In genomic region chr5:50058421-50059286, GRCm38 (mm10) we compare ENCODE assay signal across 8 mouse cellular contexts. TPM values are rescaled to one million over a fixed set of nuclear protein-coding genes. Genes with fewer than 3 reads are reported as not detected.
DNase-seq lines count a peak whose midpoint lies in the region; ATAC-seq and TF ChIP-seq lines count a peak whose summit lies in the region.

Adgra3 (minus strand) TSS chr5:50059006.

- no peaks in the 10 kb centered on the region for H3K36me3 ChIP-seq in erythroblast, embryonic 14.5 days (ENCODE audit: control insufficient read depth)
- no peaks in the 10 kb centered on the region for H3K36me3 ChIP-seq in heart, embryonic 11.5 days (ENCODE audit: control insufficient read depth, insufficient read depth, low read length)
- no peaks in the 10 kb centered on the region for H3K36me3 ChIP-seq in kidney, embryonic 16.5 days (ENCODE audit: insufficient read depth, low read length)
- no peaks in the 10 kb centered on the region for H3K36me3 ChIP-seq in liver, embryonic 14.5 days (replicated peaks; ENCODE audit: control insufficient read depth, insufficient read depth, low read depth)
- no peaks in the 10 kb centered on the region for H3K36me3 ChIP-seq in neural tube, embryonic 12.5 days
- H3K36me3 ChIP-seq in thymus, adult 2 months (ENCODE audit: control insufficient read depth, insufficient read depth, low read length), result no peaks in the 10 kb centered on the region

- ATAC-seq in heart, embryonic 11.5 days (replicated peaks; ENCODE audit: insufficient number of reproducible peaks, low FRiP score, low TSS enrichment), result peak; percentile 93
- ATAC-seq in kidney, embryonic 16.5 days (ENCODE audit: low FRiP score, low TSS enrichment), result peak; percentile 94
- ATAC-seq in liver, embryonic 14.5 days (ENCODE audit: insufficient read depth), result peak; percentile 93
- ATAC-seq in neural tube, embryonic 12.5 days (ENCODE audit: low FRiP score, low read depth), result peak; percentile 84

- no peak for TF ChIP-seq EP300 in liver, embryonic 14.5 days (IDR thresholded peaks at IDR 0.05; ENCODE audit: low read depth)

- no peaks in the 10 kb centered on the region for H3K9me3 ChIP-seq in erythroblast, embryonic 14.5 days (ENCODE audit: control insufficient read depth, low read length)
- no peaks in the 10 kb centered on the region for H3K9me3 ChIP-seq in heart, embryonic 11.5 days (replicated peaks; ENCODE audit: control insufficient read depth, low read length)
- no peaks in the 10 kb centered on the region for H3K9me3 ChIP-seq in kidney, embryonic 16.5 days (ENCODE audit: low read length)
- H3K9me3 ChIP-seq in liver, embryonic 14.5 days (ENCODE audit: control insufficient read depth, low read length), result no peaks in the 10 kb centered on the region
- H3K9me3 ChIP-seq in neural tube, embryonic 12.5 days, result no peaks in the 10 kb centered on the region

- no peak for TF ChIP-seq POLR2A in bone marrow macrophage, adult 2 months (IDR thresholded peaks at IDR 0.05; ENCODE audit: borderline replicate concordance, low read depth, low read length)
- TF ChIP-seq POLR2A in thymus, adult 2 months (IDR thresholded peaks at IDR 0.05; ENCODE audit: control insufficient read depth, extremely low read depth, insufficient read depth, low read length, poor library complexity), result no peak

- peak within 1 kb of the TSS; percentile 97 for H3K9ac ChIP-seq in heart, embryonic 11.5 days (ENCODE audit: low read depth, low read length)
- H3K9ac ChIP-seq in kidney, embryonic 16.5 days (replicated peaks; ENCODE audit: low read length), result peak within 1 kb of the TSS; percentile 98
- H3K9ac ChIP-seq in liver, embryonic 14.5 days (replicated peaks), result peak within 1 kb of the TSS; percentile 75
- peak within 1 kb of the TSS; percentile 98 for H3K9ac ChIP-seq in neural tube, embryonic 12.5 days

- H3K4me2 ChIP-seq in heart, embryonic 11.5 days, result peak within 1 kb of the TSS; percentile 81
- H3K4me2 ChIP-seq in kidney, embryonic 16.5 days (replicated peaks; ENCODE audit: low read depth, low read length), result peak within 1 kb of the TSS; percentile 66
- H3K4me2 ChIP-seq in liver, embryonic 14.5 days (ENCODE audit: low read depth), result peak within 1 kb of the TSS; percentile 91
- H3K4me2 ChIP-seq in neural tube, embryonic 12.5 days (replicated peaks), result peak within 1 kb of the TSS; percentile 64

- H3K4me3 ChIP-seq in bone marrow macrophage, adult 2 months (ENCODE audit: insufficient read depth, low read length), result peak within 1 kb of the TSS; percentile 64
- peak within 1 kb of the TSS; percentile 86 for H3K4me3 ChIP-seq in erythroblast, embryonic 14.5 days (replicated peaks)
- peak within 1 kb of the TSS; percentile 94 for H3K4me3 ChIP-seq in heart, embryonic 11.5 days (ENCODE audit: low read depth, low read length)
- peak within 1 kb of the TSS; percentile 95 for H3K4me3 ChIP-seq in kidney, embryonic 16.5 days (ENCODE audit: low read length)
- peak within 1 kb of the TSS; percentile 57 to 75 for H3K4me3 ChIP-seq in liver, embryonic 14.5 days (ENCODE audit: insufficient read depth in 1 of 2, low read depth in 2 of 2, low read length in 2 of 2)
- peak within 1 kb of the TSS; percentile 97 for H3K4me3 ChIP-seq in neural tube, embryonic 12.5 days
- peak within 1 kb of the TSS; percentile 54 for H3K4me3 ChIP-seq in thymus, adult 2 months (ENCODE audit: control insufficient read depth, insufficient read depth, low read length)

- peaks cover 42% of the 10 kb centered on the region for H3K27me3 ChIP-seq in erythroblast, embryonic 14.5 days (ENCODE audit: control insufficient read depth)
- H3K27me3 ChIP-seq in heart, embryonic 11.5 days (ENCODE audit: control insufficient read depth, insufficient read depth, low read length), result no peaks in the 10 kb centered on the region
- no peaks in the 10 kb centered on the region for H3K27me3 ChIP-seq in kidney, embryonic 16.5 days (ENCODE audit: insufficient read depth, low read length)
- no peaks in the 10 kb centered on the region; the same call in 1 of the 2 replicates for H3K27me3 ChIP-seq in liver, embryonic 14.5 days (ENCODE audit: control insufficient read depth, insufficient read depth, low read length)
- H3K27me3 ChIP-seq in neural tube, embryonic 12.5 days (replicated peaks), result no peaks in the 10 kb centered on the region
- no peaks in the 10 kb centered on the region; the same call in 1 of the 2 replicates for H3K27me3 ChIP-seq in thymus, adult 2 months (ENCODE audit: control insufficient read depth, insufficient read depth, low read length)

- H3K4me1 ChIP-seq in bone marrow macrophage, adult 2 months (ENCODE audit: control insufficient read depth, insufficient read depth, low read length), result no peaks in the 10 kb centered on the region
- H3K4me1 ChIP-seq in erythroblast, embryonic 14.5 days (ENCODE audit: control insufficient read depth), result peaks cover 31% of the 10 kb centered on the region
- H3K4me1 ChIP-seq in heart, embryonic 11.5 days (ENCODE audit: control insufficient read depth, insufficient read depth, low read length), result peaks cover 14% of the 10 kb centered on the region
- peaks cover 31% of the 10 kb centered on the region for H3K4me1 ChIP-seq in kidney, embryonic 16.5 days (ENCODE audit: insufficient read depth, low read length)
- H3K4me1 ChIP-seq in liver, embryonic 14.5 days (replicated peaks; ENCODE audit: control insufficient read depth in 2 of 2, insufficient read depth in 2 of 2, low read length in 1 of 2), result peaks cover 0 to 16% of the 10 kb centered on the region in 2 experiments; a peak in 3 of 4 replicates
- peaks cover 18% of the 10 kb centered on the region for H3K4me1 ChIP-seq in neural tube, embryonic 12.5 days
- H3K4me1 ChIP-seq in thymus, adult 2 months (replicated peaks; ENCODE audit: control insufficient read depth, insufficient read depth, low read length), result peaks cover 4% of the 10 kb centered on the region; the same call in 1 of the 2 replicates

- peak; percentile 83 for DNase-seq in 416B (ENCODE audit: low read depth)
- peak; percentile 45 to 56 (median 50) for DNase-seq in liver, embryonic 14.5 days (ENCODE audit: low read depth in 3 of 3, low spot score in 3 of 3)
- peak; percentile 62 for DNase-seq in thymus, adult 2 months

- TF ChIP-seq CTCF in bone marrow macrophage, adult 2 months (IDR thresholded peaks at IDR 0.05; ENCODE audit: low read depth, low read length), result no peak
- TF ChIP-seq CTCF in liver, embryonic 14.5 days (IDR thresholded peaks at IDR 0.05; ENCODE audit: low read depth), result peak; percentile 26; the same call in 1 of the 2 replicates
- no peak for TF ChIP-seq CTCF in thymus, adult 2 months (IDR thresholded peaks at IDR 0.05; ENCODE audit: borderline replicate concordance, control insufficient read depth, extremely low read depth, insufficient read depth, low read length, poor library complexity)

- WGBS in heart, embryonic 11.5 days (ENCODE audit: insufficient replicate concordance), result under 1% methylated on average over 86 of the region's 113 CpGs
- under 1% methylated on average over 91 of the region's 113 CpGs for WGBS in kidney, embryonic 16.5 days
- 1% methylated on average over 101 of the region's 113 CpGs for WGBS in liver, embryonic 14.5 days (ENCODE audit: insufficient replicate concordance)
- under 1% methylated on average over 93 of the region's 113 CpGs for WGBS in neural tube, embryonic 12.5 days
- under 1% methylated on average over 113 of the region's 113 CpGs for WGBS in thymus, adult 2 months

- no peak within 1 kb of the TSS for H3K27ac ChIP-seq in bone marrow macrophage, adult 2 months (ENCODE audit: insufficient read depth, low read depth, low read length)
- peak within 1 kb of the TSS; percentile 80 for H3K27ac ChIP-seq in heart, embryonic 11.5 days (ENCODE audit: low read depth, low read length)
- H3K27ac ChIP-seq in kidney, embryonic 16.5 days (ENCODE audit: low read length), result peak within 1 kb of the TSS; percentile 79
- H3K27ac ChIP-seq in liver, embryonic 14.5 days, result no peak within 1 kb of the TSS
- H3K27ac ChIP-seq in neural tube, embryonic 12.5 days, result peak within 1 kb of the TSS; percentile 74; the same call in 1 of the 2 replicates
- H3K27ac ChIP-seq in thymus, adult 2 months (ENCODE audit: control insufficient read depth, insufficient read depth, low read length), result no peak within 1 kb of the TSS

RNA-seq across cellular contexts. Expression of gene Adgra3, which starts in this region (rescaled TPM):
- polyA plus RNA-seq in bone marrow macrophage, adult 2 months (2012; ENCODE audit: insufficient read depth, insufficient read length, missing spikeins), result 0.36 and 0.65 TPM in 2 replicates
- 0.20 and 0.24 TPM in 2 replicates for polyA plus RNA-seq in erythroblast, embryonic 14.5 days (2012)
- 18.6 and 20.5 TPM in 2 replicates for polyA plus RNA-seq in heart, embryonic 11.5 days (2014; fragmentation: Nextera tagmentation; extraction: Ambion mirVana)
- 18.3 and 35.3 TPM in 2 replicates for polyA plus RNA-seq in kidney, embryonic 16.5 days (2015; fragmentation: Nextera tagmentation; extraction: Ambion mirVana)
- polyA plus RNA-seq in liver, embryonic 14.5 days (2012; rRNA removed), result 4.5 and 4.9 TPM in 2 replicates
- 4.0 and 5.1 TPM in 2 replicates for polyA plus RNA-seq in liver, embryonic 14.5 days (2014; fragmentation: Nextera tagmentation; extraction: Ambion mirVana)
- 38.3 and 45.4 TPM in 2 replicates for polyA plus RNA-seq in neural tube, embryonic 12.5 days (2016; fragmentation: Nextera tagmentation; extraction: Ambion mirVana)
- 5.1 and 6.2 TPM in 2 replicates for polyA plus RNA-seq in thymus, adult 2 months (2012; rRNA removed)

Comparison
In these comparisons a context has a peak if more than half of its experiments do, and no peak if none do; other contexts are left out.
1. H3K27ac ChIP-seq: peak in heart, embryonic 11.5 days (single experiment), kidney, embryonic 16.5 days (single experiment) and neural tube, embryonic 12.5 days (single experiment); none in bone marrow macrophage, adult 2 months (single experiment), liver, embryonic 14.5 days (single experiment) and thymus, adult 2 months (single experiment).
2. Peak in every context shown above with its lines, with median percentiles within 50 percentile points of each other: DNase-seq, H3K4me3 ChIP-seq, ATAC-seq, H3K4me2 ChIP-seq and H3K9ac ChIP-seq.